In the genomic region with DNA sequence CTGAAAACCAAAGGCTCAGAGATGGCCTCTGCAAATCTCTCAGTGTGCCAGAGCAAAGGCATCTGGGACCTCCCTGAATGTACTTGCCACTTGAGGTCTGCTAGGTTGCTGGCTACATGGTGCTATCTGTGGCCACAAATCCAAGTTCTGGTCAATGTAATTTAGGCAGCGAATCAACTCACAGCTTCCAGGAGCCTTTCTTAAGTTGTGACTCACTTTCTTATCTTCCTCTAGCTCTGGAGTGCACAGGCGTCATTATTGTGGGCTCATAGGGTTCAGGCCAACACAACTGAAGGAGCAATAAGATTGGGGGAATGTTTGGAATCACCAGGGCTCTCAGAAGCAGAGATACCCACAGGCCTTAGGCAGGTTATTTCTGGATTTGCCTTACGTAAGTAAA, we compare ENCODE assay signal across 12 mouse cellular contexts.
"Had no signal": no experiment of that assay in that cellular context is flagged by ENCODE, and none has a peak within 500 bp of the region (broad histone marks: within the 10 kb centered on the region; RNA-seq: fewer than 3 reads in every experiment).

No protein-coding gene starts in this region.

- H3K4me2 ChIP-seq: liver, embryonic 13.5 days; midbrain, embryonic 11.5 days had no signal

- H3K9me3 ChIP-seq: liver, embryonic 13.5 days had no signal

- H3K36me3 ChIP-seq: liver, embryonic 13.5 days had no signal

- H3K9ac ChIP-seq: liver, embryonic 13.5 days had no signal

- H3K27me3 ChIP-seq: liver, embryonic 13.5 days had no signal

- DNase-seq: kidney, postnatal 25 days; layer of hippocampus, postnatal 36 days; liver, embryonic 13.5 days; lung, adult 2 months; lung, postnatal 14 days; lung, postnatal 4 days; thymus, adult 18-20 months; thymus, postnatal 36 days had no signal

- H3K4me1 ChIP-seq: liver, embryonic 13.5 days had no signal

- H3K4me3 ChIP-seq: layer of hippocampus, adult 2 months; left cerebral cortex, adult 2 months; liver, embryonic 13.5 days had no signal

- H3K27ac ChIP-seq: kidney, postnatal 0 days; layer of hippocampus, adult 2 months; left cerebral cortex, adult 2 months; liver, embryonic 13.5 days had no signal
